Mouse (Mus musculus): ENCODE measurements around the gene Rab1b.

- TF ChIP-seq GATA1 (IDR thresholded peaks at IDR 0.05; ENCODE audit: borderline replicate concordance, low read length) (no peak), FLI1 (IDR thresholded peaks at IDR 0.05; ENCODE audit: low read length) (no peak)
These were observed 53.0 kb downstream of the Rab1b start for GRCm38 (mm10) chr19:5053909-5054308.
